Mouse (Mus musculus): ENCODE data around the gene Ociad2. TPM values are rescaled to one million over a fixed set of nuclear protein-coding genes. Genes with fewer than 3 reads are reported as not detected.
"Not testable (repeated sequence)": the region's sequence is repeated elsewhere in the genome, so short reads cannot be mapped to it uniquely, and the experiment has no call there.

The Ociad2 gene
- total and polyA plus RNA-seq, 3 experiments = 1.1 to 32.9 (median 19.3) TPM

DNA sequence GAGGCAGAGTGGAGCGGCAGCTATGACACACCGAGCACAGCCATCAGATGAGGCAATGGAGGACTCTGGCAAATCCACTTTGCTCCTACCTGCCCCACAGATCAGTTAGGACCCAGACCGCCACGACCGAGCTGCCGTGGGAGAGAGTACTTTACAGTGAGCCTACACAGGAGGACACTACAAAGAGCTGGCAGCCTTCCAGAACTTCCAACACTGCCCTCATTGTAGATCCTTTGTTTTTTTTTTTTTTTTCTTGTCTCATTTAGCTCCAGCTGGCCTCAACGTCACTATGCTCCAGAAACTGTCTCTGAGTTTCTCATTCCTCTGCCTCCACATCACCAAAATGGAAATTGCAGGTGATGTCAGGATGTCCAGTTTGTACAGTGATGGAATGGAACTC lies 12.7 kb upstream of the Ociad2 start:
- DNase-seq = no peak

DNA sequence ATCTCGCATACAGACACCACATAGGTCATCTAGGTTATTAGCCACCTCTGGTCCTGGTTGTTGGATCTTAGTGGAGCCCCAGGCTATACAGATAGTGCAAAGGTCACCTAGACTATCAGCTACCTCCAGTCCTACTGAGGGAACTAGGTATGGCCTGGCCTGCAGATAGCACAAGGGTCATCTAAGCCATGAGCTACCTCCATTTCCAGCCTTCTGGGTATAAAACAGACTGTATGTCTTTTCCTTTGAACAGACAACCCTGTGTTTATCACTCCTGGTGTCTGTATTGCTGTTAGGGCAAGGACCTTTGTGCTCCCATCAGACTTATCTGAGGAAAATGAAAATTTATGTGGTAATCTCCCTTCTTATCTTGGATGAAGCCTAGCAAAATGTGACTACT lies 11.0 kb upstream of the Ociad2 start:
- DNase-seq = no peak

DNA sequence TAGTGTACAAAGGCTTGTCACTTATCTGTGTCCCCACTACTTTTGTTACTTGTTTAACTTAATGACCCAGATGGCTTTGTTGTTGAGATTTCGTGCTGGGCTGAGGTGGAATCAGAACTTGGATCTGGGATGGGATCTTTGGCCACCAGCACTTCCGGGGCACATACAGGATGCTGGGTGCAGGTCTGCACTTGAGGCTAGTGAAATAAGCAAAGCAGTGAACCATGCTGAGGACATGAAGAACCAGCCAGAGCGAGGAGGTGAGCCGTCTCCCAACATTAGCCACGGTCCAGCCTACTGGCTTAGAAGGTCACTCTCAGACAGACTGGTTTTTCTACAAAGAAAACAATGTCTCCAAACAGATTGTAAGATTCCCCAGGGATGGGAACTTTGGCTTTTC lies 8.7 kb upstream of the Ociad2 start:
- DNase-seq = no peak

DNA sequence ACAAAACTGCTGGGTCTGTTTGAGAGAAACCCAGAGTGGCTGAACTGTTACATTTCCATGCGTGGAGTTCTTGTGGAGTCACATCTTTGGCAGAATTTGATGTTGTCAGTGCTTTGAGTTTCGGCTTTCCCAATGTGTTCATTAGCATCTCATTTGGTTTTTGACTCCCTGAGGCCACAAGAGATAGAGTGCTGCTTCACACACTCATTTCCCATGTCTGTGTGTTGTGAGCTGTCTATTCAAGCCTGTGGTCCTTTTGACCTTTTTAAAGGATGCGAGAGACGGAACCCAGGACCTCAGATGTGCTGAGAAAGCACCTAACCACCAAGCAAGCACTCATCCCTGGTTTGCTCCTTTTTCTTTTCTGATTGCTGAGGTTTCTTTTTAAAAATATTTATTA lies 4.4 kb upstream of the Ociad2 start:
- DNase-seq = no peak

DNA sequence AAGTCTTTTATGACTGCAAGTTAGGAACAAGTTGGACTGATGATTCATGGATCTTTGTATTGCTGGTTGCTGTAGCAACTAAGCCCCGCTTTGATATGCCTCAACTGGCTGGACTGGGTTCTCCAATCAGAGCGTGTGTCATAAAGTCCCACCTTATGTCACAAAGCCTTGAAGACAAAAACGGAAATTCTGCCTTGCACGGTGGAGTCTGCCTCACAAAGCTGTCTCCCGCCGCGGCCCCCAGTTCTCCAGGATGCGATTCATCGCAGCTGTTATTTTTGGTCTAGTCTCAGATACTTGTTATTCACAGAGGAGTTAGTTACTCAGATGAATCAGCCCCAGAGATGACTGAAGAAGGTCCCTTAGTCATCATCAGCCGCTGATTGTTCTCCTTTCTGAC lies 3.5 kb upstream of the Ociad2 start:
- peak; percentile 79 for DNase-seq

DNA sequence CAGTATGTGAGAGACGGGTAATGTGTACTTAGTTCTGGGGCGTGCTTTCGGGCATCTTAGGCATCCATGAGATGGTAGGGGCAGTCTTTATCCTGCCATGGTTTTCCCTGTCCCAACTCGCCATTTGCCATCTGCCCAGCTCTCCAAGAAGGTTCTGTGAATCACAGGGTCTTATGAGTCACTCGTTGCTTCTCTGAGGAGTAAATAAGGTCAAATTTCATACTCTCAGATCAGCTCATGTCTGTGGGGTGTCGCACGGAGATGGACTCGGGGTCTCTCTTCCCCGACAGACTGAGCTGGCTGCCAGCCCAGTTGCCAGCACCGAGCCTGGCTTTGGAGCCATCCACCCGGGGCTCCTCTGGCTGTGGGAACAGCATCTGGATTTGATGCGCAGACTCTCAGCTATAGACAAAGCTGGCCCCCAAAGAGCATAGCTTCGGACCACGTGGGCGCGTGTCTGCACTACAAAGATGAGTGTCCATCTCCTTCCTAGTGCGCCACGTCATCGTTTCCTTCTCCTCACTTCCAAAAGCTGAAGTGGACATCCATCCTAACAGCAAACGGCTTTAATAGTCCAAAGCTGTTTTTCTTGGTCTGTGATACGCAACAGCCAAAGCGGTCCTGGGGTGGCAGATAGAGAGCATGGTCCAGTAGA lies 2.0 kb upstream of the Ociad2 start:
- peak; percentile 44 for DNase-seq

DNA sequence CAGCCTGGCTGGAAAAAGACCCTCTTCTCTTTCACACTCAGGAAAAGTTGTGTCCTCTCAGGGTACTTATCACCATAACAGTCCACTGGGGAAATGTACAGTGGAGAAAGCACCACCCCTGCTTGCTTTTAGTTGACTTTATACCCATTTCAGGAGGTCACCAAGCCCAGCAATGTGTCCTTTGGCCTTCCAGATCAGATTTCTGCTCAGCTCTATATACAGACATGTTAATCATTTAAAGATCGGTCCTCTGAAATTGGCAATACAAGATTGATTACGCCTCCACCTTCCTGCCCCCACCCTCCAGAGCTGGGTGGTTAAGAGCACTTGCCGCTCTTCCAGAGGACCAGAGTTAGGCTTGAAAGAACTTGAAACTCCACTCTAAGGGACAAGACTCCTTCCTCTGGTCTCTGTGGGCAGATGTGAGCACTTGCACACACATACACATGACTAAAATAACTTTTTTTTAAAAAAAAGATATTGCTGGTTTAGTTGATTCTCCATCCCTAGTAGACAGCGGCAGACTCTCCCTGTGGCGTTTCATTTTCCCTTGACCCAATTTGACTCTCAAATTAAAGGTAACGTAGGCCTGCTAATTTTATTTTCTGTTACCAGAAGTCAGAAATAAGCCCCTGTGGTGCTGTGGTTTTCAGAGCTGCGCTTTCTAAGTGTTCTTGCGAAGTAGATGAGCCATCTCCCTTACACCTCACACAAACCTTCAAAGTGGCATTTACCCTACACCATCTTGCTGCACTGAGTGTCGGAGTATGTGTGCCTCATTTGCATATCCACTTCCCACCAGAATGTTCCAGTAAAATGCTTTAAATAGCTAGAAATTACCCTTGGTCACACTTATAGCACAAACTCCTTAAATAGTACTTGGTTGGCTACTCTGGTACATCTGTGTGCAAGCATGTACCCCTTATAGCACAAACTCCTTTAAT lies 777 bp downstream of the Ociad2 start:
- DNase-seq = no peak

DNA sequence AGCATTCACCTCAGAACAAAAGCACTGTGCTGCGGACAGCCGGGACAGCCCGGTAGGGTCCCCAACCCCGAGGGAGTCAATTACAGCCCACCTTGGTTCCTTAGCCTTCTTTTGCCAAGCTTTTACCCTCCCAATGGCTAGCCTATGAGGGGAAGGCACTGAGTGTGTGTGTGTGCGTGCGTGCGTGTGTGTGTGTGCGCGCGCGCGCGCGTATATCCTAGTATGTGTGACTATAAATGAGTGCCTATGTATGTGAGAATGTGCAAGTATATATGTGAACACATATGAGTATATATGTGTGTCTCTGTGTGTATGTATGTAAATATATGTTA lies 2.0 kb downstream of the Ociad2 start:
- no peak for DNase-seq

DNA sequence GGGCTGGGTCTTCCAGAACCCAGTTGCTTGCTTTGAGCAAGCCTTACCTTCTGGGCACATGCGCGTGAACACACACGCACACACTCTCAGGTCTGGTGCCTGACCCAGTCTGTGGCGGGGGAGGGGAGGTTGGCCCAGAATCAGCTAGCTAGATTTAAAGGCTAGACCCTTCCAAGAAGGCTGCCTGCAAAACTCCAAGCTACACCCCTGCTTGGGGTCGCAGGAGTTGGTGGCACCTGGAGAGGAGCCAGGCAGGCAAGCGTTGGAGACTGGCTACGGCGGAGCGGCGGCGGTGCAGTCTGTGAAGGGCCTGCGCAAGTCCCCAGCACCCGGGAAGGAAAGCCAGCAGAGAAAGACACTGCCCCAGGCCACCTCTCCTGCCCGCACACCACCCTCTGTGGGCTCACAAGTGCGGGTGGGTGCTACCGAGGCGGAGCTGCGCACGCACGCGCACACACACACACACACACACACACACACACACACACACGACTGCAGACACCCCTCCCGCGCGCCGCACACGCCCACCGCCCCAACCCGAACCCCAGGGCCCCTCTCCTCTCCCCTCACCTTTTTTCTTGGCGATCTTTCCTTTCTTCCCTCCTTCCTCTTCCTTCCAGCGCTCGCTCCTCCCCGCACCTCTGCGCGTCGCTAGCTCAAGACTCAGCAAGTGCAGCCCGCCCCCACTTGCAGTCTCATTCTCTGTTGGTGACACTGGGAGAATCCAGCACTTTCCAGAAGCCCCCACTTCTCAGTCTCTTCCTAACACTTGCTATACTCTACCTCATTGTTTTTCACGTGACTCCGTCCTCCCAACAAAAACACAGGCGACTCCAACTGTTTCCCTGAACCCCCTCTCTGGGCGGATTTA lies 2.6 kb downstream of the Ociad2 start:
- peak; percentile 56 for DNase-seq

DNA sequence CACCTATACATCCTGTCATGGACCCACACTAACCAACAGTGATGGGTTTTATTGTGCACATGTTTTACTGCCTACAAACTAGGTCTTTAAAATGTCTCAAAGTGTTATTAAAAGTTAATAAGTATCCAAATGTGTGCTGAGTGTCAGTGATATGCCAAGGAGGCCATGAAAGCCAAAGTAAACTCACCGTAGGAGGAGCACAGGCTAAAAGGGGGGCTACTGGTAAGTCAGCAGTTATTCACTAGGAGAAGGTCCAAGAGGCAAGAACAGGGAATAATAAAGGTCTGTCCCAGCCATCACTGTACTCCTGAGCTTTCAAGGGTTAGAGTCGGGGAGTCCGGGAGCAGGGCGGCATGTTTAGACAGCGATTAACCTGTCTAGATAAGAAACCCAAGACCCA lies 4.4 kb downstream of the Ociad2 start:
- DNase-seq = no peak

DNA sequence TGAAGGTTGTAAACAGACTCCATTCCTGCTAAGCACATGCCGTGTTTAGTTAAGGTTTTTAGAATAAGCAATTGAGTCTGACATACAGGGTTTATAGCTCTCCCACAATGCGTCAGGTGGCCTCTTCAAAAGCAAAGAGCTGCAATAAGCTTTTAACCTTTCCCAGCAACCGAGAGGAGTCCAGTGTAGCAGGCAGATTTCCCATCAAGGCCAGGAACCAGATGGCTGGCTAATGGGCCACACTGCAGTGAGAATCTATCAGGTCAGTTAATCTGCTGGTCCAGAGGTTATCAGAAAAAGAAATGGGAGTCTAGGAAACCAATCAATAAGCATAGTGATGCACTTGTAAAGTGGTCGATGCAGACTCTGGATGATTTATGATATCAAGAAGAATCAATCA lies 9.8 kb downstream of the Ociad2 start:
- no peak for DNase-seq

DNA sequence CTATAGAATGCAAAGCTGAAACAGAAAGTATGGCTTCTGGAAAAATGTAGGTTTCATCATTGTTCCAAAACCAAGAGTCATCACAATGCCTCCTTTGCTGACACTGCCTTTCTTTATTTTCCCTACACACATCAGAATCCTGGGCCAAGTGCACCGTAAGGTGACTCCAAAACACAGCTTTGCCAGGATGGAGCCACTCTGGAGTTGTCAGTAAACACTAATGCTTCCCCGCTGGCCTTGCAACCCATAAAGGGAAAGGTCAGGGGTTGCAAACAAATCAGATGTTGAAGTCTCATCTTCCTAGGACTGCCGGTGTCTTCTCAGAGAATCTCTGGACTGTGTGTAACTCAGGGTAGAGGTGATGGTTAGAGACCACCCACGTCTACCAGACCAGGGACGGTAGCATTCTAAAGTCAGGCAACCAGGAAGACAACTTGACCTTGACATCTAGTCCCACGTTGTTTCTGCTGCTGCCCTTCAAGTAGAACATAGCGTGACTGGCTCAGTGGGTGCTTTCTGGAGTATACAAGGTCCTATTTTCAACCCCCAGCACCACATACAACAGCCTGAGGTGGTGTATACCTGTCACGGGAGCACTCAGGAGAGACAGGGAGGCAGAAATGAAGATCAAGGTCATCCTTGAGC lies 16.2 kb downstream of the Ociad2 start:
- no peak for DNase-seq

DNA sequence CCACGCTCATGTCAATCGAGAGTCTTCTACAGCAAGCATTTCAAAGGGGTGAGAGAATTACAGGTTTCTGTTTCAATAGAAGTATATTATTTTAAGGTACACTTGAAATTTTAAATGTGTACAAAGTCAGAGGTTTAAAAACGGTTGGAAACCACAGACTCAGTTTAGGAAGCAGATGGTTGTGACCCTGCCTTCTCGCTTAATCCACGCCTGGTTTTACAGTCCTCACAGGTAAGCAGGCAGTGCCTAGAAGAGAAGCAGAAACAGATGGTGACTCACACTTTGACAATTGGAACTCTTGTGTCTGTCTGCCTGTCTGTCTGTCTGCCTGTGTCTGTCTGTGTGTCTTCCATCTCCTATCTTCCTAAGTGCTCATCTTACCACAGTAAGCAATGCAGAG lies 17.2 kb downstream of the Ociad2 start:
- DNase-seq = no peak

DNA sequence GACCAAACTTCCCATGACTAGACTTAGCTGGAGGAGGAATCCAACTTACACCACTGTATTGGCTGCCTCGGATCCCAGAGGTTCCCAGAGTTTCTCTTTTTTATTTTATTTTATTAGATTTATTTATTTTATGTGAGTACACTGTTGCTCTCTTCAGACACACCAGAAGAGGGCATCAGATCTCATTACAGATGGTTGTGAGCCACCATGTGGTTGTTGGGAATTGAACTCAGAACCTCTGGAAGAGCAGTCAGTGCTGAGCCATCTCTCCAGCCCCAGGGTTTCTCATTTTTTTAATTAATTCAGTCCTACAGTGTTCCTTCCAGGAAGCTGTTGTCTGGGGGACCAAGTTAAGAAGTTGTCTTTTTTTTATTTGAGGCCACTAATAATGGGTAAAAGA lies 18.1 kb downstream of the Ociad2 start:
- not testable (repeated sequence) for DNase-seq

DNA sequence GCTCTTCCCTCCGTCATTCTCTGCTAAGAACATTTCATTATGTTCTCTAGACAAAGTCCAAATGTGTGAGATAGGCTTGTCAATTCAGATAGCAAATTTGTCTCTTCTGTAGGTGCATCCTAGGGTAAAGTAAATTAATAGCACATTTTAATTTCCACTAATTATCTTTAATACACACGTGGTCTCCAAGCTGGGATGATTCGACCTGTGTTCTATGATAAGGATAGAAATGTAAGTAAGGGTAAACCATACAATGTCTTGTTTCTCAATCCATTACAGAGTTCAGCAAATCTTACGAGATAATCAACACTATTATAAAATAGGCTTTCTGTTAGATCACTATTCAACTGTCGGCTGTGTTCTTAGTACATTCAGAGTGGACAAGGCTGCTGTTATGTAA lies 21.5 kb downstream of the Ociad2 start:
- no peak for DNase-seq

DNA sequence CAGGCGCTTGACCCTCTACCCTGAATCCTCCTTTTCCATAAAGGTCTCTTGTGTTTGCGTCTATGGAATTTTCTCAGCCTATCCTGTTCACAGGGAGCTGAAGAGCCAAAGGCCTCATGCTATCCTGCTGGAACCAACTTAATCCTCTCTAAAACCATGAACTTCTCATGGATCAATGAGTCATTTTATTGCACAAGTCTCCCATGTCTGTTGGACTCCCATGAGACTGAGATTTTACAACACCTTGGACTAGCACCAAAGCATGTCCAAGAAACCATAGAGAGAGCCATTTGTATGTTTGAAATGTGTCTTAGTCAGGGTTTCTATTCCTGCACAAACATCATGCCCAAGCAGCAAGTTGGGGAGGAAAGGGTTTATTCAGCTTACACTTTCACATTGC lies 26.2 kb downstream of the Ociad2 start:
- DNase-seq = peak; percentile 30

DNA sequence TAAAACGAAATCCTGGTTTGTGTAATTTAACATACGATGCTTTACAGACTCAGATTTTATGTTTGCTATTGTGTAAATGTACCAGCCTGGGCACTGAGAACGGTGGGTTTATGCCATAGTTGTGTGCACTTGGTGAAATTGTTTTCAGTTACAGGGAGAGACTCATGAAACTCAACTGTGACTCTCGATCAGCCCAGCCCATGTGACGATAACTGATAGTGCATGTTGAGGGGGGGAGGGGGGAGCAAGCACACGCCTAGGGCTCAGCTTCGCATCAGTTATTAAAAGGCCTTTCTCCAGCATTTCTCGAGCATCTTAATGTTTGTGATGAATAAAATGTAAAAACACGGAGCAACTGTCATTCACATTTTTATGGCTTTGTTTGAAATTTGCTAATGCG lies 27.2 kb downstream of the Ociad2 start:
- no peak for DNase-seq

DNA sequence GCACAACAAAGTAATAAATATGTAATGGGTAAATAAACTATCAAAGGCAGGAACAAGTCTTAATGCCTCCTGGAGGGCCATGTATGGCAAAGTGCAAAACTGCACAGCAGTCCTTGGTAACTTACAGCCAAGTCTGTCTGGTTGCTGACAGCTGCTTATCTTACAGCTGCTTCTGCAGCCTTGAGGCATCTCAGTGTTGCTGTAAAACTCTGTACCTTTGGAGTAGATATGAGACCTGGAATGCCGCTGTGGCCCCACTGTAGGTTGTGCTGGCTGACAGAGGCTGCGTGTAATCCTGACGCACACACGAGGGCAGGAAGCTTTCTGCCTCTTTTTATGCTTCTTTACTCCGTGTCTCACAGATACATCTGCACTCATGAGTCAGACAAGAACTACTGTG lies 29.4 kb downstream of the Ociad2 start:
- DNase-seq = no peak

DNA sequence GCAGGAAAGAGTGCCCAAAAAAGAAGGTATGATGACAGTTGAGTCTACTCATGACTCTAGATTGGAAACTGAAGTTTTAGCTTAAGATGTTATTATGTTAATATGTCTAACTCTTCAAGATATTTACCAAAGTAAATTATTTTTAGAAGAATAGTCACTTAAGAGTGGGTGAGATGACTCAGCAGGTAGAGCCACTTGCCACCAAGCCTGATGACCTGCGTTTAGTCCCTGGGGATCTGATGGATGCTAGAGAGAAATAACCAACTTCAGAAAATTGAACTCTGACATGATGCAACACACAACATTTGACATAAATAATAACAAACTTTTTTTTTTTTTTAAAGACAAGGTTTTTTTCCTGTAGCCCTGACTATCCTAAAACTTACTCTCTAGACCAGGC lies 30.4 kb downstream of the Ociad2 start:
- no peak for DNase-seq

DNA sequence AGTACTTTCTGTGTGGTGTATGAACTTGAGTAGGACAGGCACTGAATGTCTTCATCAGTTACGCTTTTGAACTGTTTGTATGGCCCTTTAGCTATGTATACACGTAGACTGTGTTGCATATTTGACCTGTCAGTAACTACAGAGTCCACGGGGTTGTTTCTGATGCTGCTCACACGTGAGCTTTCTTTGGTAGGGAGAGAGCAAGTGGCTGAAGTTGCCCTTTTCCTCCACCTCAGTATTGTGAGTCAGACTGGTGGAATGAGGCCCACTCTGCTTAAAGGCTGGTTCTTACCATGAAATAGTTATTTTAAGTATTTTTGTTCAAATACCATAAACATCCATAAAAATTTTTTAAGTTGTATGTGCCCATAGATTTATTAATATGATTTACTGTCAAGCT lies 31.3 kb downstream of the Ociad2 start:
- no peak for DNase-seq

DNA sequence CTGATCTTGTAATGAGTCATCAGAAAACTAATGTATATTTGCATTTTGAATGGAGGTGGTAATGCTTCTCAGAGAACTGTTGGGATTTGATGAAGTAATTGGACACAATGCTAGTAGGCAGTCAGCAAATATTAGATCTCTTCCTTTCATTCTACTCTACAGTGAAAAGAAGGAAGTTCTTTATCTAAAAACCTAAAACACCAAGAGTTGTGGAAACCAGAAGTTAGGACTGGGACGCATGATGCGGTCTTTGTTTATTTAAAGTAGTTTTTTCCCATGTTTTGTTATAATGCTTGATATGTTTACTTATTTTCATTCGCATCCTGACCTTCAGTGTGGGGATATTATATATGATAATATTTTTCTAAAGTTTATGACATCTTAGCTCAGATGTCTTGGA lies 33.5 kb downstream of the Ociad2 start:
- no peak for DNase-seq

DNA sequence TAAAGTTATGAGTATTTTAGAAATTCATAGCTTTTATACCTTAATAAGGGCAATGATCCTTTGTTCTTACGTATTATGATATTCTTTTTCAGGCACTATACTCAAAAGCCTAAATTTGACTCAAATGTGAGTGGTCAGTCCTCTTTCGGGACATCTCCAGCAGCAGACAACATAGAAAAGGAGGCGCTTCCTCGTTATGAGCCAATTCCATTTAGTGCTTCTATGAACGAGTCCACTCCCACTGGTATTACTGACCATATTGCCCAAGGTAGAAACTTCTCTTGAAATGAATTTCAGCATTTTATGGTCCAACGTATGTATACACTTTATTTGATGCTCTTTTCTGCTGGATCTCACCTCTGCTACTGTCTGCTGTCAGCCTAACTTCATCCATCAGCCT lies 34.3 kb downstream of the Ociad2 start:
- DNase-seq = no peak

All from adrenal gland, adult 2 months (tissue).